Mouse (Mus musculus) bone marrow macrophage, adult 2 months (primary cell): ENCODE measurements around the gene Tmeff1.

ENCODE experiments used
- CTCF ChIP-seq: IDR thresholded peaks from 2 replicates; pipeline ENCODE4 v1.5.1; 2012; ENCODE audit warnings: low read depth, mild to moderate bottlenecking, low read length, moderate library complexity
- POLR2A ChIP-seq: IDR thresholded peaks from 2 replicates; pipeline ENCODE4 v1.6.1; 2012; ENCODE audit warnings: mild to moderate bottlenecking, low read depth, low read length, borderline replicate concordance

- TF ChIP-seq CTCF (no peak), POLR2A (no peak)
Measured at GRCm38 (mm10) chr4:48559652-48560051, 25.3 kb upstream of the Tmeff1 start.
